Mouse (Mus musculus) stomach, postnatal 0 days (tissue): ENCODE results near the gene Actg1.

ENCODE experiments used
- CTCF ChIP-seq: IDR thresholded peaks from 2 replicates; pipeline ENCODE4 v1.5.1; 2016; ENCODE audit warnings: antibody characterized with exemption, low read depth, mild to moderate bottlenecking, moderate library complexity
- EP300 ChIP-seq: optimal IDR thresholded peaks from 2 replicates; pipeline ENCODE3; 2016; ENCODE audit warnings: antibody characterized with exemption

DNA sequence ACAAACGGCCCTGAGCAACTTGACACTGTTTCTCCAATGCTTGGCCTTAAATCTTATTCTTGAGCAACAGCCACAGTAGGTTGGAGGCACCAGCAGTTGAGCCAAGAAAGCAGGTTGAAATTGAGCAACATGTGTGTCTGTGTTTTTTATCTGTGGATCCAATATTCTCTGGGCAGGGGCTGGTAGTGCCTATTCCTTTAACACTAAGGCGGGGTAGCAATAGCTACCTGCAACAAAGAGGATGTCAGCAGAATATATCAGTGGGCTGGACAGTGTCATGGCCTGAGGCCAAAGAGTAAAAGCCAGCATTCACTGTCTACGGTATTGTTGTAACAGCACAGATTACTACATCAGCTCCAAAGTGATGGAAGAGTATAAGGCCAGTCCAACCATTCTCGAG is 47.3 kb upstream of the Actg1 start:
- TF ChIP-seq EP300, result no peak
- no peak for TF ChIP-seq CTCF
